Mouse (Mus musculus) liver, embryonic 12.5 days (tissue): ENCODE results near the gene Pcsk5. TPM values are rescaled to one million over a fixed set of nuclear protein-coding genes. Genes with fewer than 3 reads are reported as not detected.

Source experiments
- ATAC-seq: fragments of 200-750 bp; cut with Nextera tagmentation; 2 replicates; pipeline ENCODE4 v1.8.0; 2017; ENCODE audit warnings: moderate number of reproducible peaks, mild to moderate bottlenecking, moderate library complexity
- H3K27ac ChIP-seq: fragments of 300-500 bp; sonication (generic); 2 replicates; pipeline ENCODE4 v1.5.1; 2016; ENCODE audit warnings: mild to moderate bottlenecking
- H3K27me3 ChIP-seq: fragments of 300-500 bp; sonication (generic); replicated peaks from 2 replicates; pipeline ENCODE4 v1.6.1; 2016; ENCODE audit warnings: mild to moderate bottlenecking, moderate library complexity
- H3K36me3 ChIP-seq: fragments of 300-500 bp; sonication (generic); 2 replicates; pipeline ENCODE4 v1.6.1; 2016; ENCODE audit warnings: mild to moderate bottlenecking, moderate library complexity
- H3K4me1 ChIP-seq: fragments of 300-500 bp; sonication (generic); 2 replicates; pipeline ENCODE4 v1.6.1; 2016
- H3K4me2 ChIP-seq: fragments of 300-500 bp; sonication (generic); 2 replicates; pipeline ENCODE4 v1.6.1; 2016; ENCODE audit warnings: mild to moderate bottlenecking, moderate library complexity
- H3K4me3 ChIP-seq: fragments of 300-500 bp; sonication (generic); 2 replicates; pipeline ENCODE4 v1.5.1; 2016; ENCODE audit warnings: mild to moderate bottlenecking, moderate library complexity
- H3K9ac ChIP-seq: fragments of 300-500 bp; sonication (generic); 2 replicates; pipeline ENCODE4 v1.6.1; 2016; ENCODE audit warnings: mild to moderate bottlenecking, moderate library complexity
- H3K9me3 ChIP-seq: fragments of 300-500 bp; sonication (generic); replicated peaks from 2 replicates; pipeline ENCODE4 v1.6.1; 2016; ENCODE audit warnings: mild to moderate bottlenecking, moderate library complexity
- WGBS: fragments of 180-500 bp; shearing (Covaris S2); methylation state at CpG from one replicate; pipeline ENCODE4 v1.1.7; 2016; ENCODE audit not compliant: insufficient replicate concordance; 5-methylcytosine and 5-hydroxymethylcytosine counted together
- polyA plus RNA-seq: library from polyadenylated mRNA; unstranded; fragments of >200 nt; fragmentation: Nextera tagmentation; extraction: Ambion mirVana; gene quantifications from 2 replicates; pipeline ENCODE4 v1.2.1, GENCODE M21; 2016

The Pcsk5 gene
- polyA plus RNA-seq, 1 experiment from 2014 or later, result 2.9 TPM

GRCm38 (mm10) chr19:17836566-17837470 lies 614 bp downstream of the Pcsk5 start:
- H3K9me3 ChIP-seq, result no peaks in the 10 kb centered on the region
- 0 out of 2 replicates have a peak overlapping the region, but pooled peaks have one; percentile 37 for H3K27ac ChIP-seq
- H3K4me1 ChIP-seq, result 0 out of 2 replicates have a peak, but pooled peaks cover 3% of the 10 kb centered on the region
- H3K4me3 ChIP-seq, result peak overlapping the region; percentile 55
- peaks cover 39% of the 10 kb centered on the region for H3K27me3 ChIP-seq
- peak overlapping the region; percentile 68 for H3K4me2 ChIP-seq
- no peaks in the 10 kb centered on the region for H3K36me3 ChIP-seq
- H3K9ac ChIP-seq, result peak overlapping the region; percentile 51
- under 1% methylated on average over 72 of the region's 72 CpGs for WGBS
- ATAC-seq, result peak; percentile 46

- Histone ChIP-seq H3K4me3 (peak overlapping the region; percentile 55), H3K4me1 (0 out of 2 replicates have a peak, but pooled peaks cover 3% of the 10 kb centered on the region), H3K27me3 (peaks cover 39% of the 10 kb centered on the region), H3K27ac (no peak overlapping the region), H3K4me2 (peak overlapping the region; percentile 68), H3K9me3 (no peaks in the 10 kb centered on the region), H3K9ac (peak overlapping the region; percentile 35; the same call in 1 of the 2 replicates), H3K36me3 (no peaks in the 10 kb centered on the region)
- no peak for ATAC-seq
- 3% methylated on average over 28 of the region's 28 CpGs for WGBS
These were observed 1.5 kb downstream of the Pcsk5 start for GRCm38 (mm10) chr19:17835681-17836565.

GRCm38 (mm10) chr19:17834894-17835293 lies 2.5 kb downstream of the Pcsk5 start:
- Histone ChIP-seq H3K4me3 (no peak overlapping the region), H3K4me1 (0 out of 2 replicates have a peak, but pooled peaks cover 2% of the 10 kb centered on the region), H3K27ac (no peak overlapping the region), H3K9me3 (no peaks in the 10 kb centered on the region), H3K4me2 (no peak overlapping the region), H3K9ac (no peak overlapping the region), H3K27me3 (peaks cover 39% of the 10 kb centered on the region), H3K36me3 (no peaks in the 10 kb centered on the region)
- ATAC-seq, result no peak

GRCm38 (mm10) chr19:17831376-17831775 lies 6.1 kb downstream of the Pcsk5 start:
- ATAC-seq, result no peak
- Histone ChIP-seq H3K36me3 (no peaks in the 10 kb centered on the region), H3K4me1 (no peaks in the 10 kb centered on the region), H3K9me3 (no peaks in the 10 kb centered on the region), H3K27ac (no peak overlapping the region), H3K4me2 (no peak overlapping the region), H3K27me3 (peaks cover 17% of the 10 kb centered on the region), H3K4me3 (no peak overlapping the region), H3K9ac (no peak overlapping the region)
- 77% methylated on average over 2 of the region's 2 CpGs for WGBS

GRCm38 (mm10) chr19:17828414-17828813 lies 9.0 kb downstream of the Pcsk5 start:
- no peak overlapping the region for H3K4me3 ChIP-seq
- no peak overlapping the region for H3K9ac ChIP-seq
- WGBS, result 56% methylated on average over 8 of the region's 8 CpGs
- H3K27ac ChIP-seq, result no peak overlapping the region
- ATAC-seq, result no peak
- no peak overlapping the region for H3K4me2 ChIP-seq
- no peaks in the 10 kb centered on the region for H3K9me3 ChIP-seq
- H3K27me3 ChIP-seq, result no peaks in the 10 kb centered on the region
- H3K36me3 ChIP-seq, result no peaks in the 10 kb centered on the region
- H3K4me1 ChIP-seq, result no peaks in the 10 kb centered on the region

GRCm38 (mm10) chr19:17826694-17827093 lies 10.7 kb downstream of the Pcsk5 start:
- WGBS, result 55% methylated on average over 3 of the region's 3 CpGs
- Histone ChIP-seq H3K9ac (no peak overlapping the region), H3K36me3 (no peaks in the 10 kb centered on the region), H3K4me3 (no peak overlapping the region), H3K9me3 (no peaks in the 10 kb centered on the region), H3K27me3 (no peaks in the 10 kb centered on the region), H3K4me1 (no peaks in the 10 kb centered on the region), H3K27ac (no peak overlapping the region), H3K4me2 (no peak overlapping the region)
- no peak for ATAC-seq

GRCm38 (mm10) chr19:17820046-17820445 lies 17.4 kb downstream of the Pcsk5 start:
- H3K4me1 ChIP-seq, result no peaks in the 10 kb centered on the region
- no peak overlapping the region for H3K4me3 ChIP-seq

GRCm38 (mm10) chr19:17819081-17819480 lies 18.4 kb downstream of the Pcsk5 start:
- H3K27ac ChIP-seq, result no peak overlapping the region
- no peak for ATAC-seq
- H3K36me3 ChIP-seq, result no peaks in the 10 kb centered on the region
- no peak overlapping the region for H3K9ac ChIP-seq
- H3K9me3 ChIP-seq, result no peaks in the 10 kb centered on the region
- no peak overlapping the region for H3K4me3 ChIP-seq
- WGBS, result 55% methylated on average over 5 of the region's 5 CpGs
- no peaks in the 10 kb centered on the region for H3K4me1 ChIP-seq
- no peak overlapping the region for H3K4me2 ChIP-seq
- H3K27me3 ChIP-seq, result no peaks in the 10 kb centered on the region

More at GRCm38 (mm10) chr19:17820046-17820445, 17.4 kb downstream of the Pcsk5 start:
- no peaks in the 10 kb centered on the region for H3K27me3 ChIP-seq
- H3K4me2 ChIP-seq, result no peak overlapping the region
- no peaks in the 10 kb centered on the region for H3K9me3 ChIP-seq
- no peaks in the 10 kb centered on the region for H3K36me3 ChIP-seq
- WGBS, result 63% methylated on average over 2 of the region's 2 CpGs
- H3K27ac ChIP-seq, result no peak overlapping the region
- no peak overlapping the region for H3K9ac ChIP-seq
- ATAC-seq, result no peak

GRCm38 (mm10) chr19:17815062-17815461 lies 22.4 kb downstream of the Pcsk5 start:
- Histone ChIP-seq H3K4me1 (no peaks in the 10 kb centered on the region), H3K9me3 (no peaks in the 10 kb centered on the region), H3K4me2 (no peak overlapping the region), H3K27ac (no peak overlapping the region), H3K4me3 (no peak overlapping the region), H3K36me3 (no peaks in the 10 kb centered on the region), H3K27me3 (no peaks in the 10 kb centered on the region), H3K9ac (no peak overlapping the region)
- 61% methylated on average over 3 of the region's 3 CpGs for WGBS
- ATAC-seq, result no peak

- H3K27me3 ChIP-seq, result no peaks in the 10 kb centered on the region
- H3K36me3 ChIP-seq, result no peaks in the 10 kb centered on the region
- H3K9ac ChIP-seq, result no peak overlapping the region
- H3K4me3 ChIP-seq, result no peak overlapping the region
- WGBS, result 53% methylated on average over 5 of the region's 5 CpGs
- H3K27ac ChIP-seq, result no peak overlapping the region
- no peak for ATAC-seq
- no peaks in the 10 kb centered on the region for H3K9me3 ChIP-seq
- H3K4me2 ChIP-seq, result no peak overlapping the region
- no peaks in the 10 kb centered on the region for H3K4me1 ChIP-seq
These were observed 23.9 kb downstream of the Pcsk5 start for GRCm38 (mm10) chr19:17813449-17813990.

- Histone ChIP-seq H3K27me3 (no peaks in the 10 kb centered on the region), H3K9me3 (no peaks in the 10 kb centered on the region), H3K27ac (no peak overlapping the region), H3K4me3 (no peak overlapping the region), H3K36me3 (no peaks in the 10 kb centered on the region), H3K4me2 (no peak overlapping the region), H3K4me1 (no peaks in the 10 kb centered on the region), H3K9ac (no peak overlapping the region)
- 57% methylated on average over 7 of the region's 7 CpGs for WGBS
- ATAC-seq, result no peak
These were observed 24.8 kb downstream of the Pcsk5 start for GRCm38 (mm10) chr19:17812661-17813060.
